Mouse (Mus musculus) cerebellum, adult 2 months (tissue): ENCODE measurements at regions not wholly inside any gene's neighbourhood (a gene's known extent, or its start where the extent isn't known, plus 50 kb on each side); places are given as distances from the start of the nearest gene placed in this dataset.

Experiments
- CTCF ChIP-seq: fragments of 200-500 bp; IDR thresholded peaks from 2 replicates; pipeline ENCODE4 v1.5.1; 2011; ENCODE audit warnings: low read depth, mild to moderate bottlenecking, control low read depth, low read length, moderate library complexity, borderline replicate concordance; ENCODE audit not compliant: insufficient read depth
- POLR2A ChIP-seq: fragments of 200-500 bp; IDR thresholded peaks from 2 replicates; pipeline ENCODE4 v1.6.1; 2011; ENCODE audit warnings: low read length, control low read depth, borderline replicate concordance; ENCODE audit not compliant: insufficient read depth

GRCm38 (mm10) chr15:5495954-5496353, 252.0 kb upstream of the Ptger4 start:
- TF ChIP-seq CTCF (no peak), POLR2A (no peak)
